Mouse (Mus musculus) stomach, embryonic 15.5 days (tissue): ENCODE data around the gene Pigo. TPM values are rescaled to one million over a fixed set of nuclear protein-coding genes. Genes with fewer than 3 reads are reported as not detected.
"Not testable (repeated sequence)": the region's sequence is repeated elsewhere in the genome, so short reads cannot be mapped to it uniquely, and the experiment has no call there.

Source experiments
- ATAC-seq: fragments of 200-750 bp; cut with Nextera tagmentation; 2 replicates; pipeline ENCODE4 v1.8.0; 2017; ENCODE audit warnings: low read depth, moderate number of reproducible peaks, moderate TSS enrichment; ENCODE audit not compliant: insufficient read depth, low FRiP score
- H3K27ac ChIP-seq: fragments of 300-500 bp; sonication (generic); 2 replicates; pipeline ENCODE4 v1.5.1; 2015; ENCODE audit warnings: mild to moderate bottlenecking, inconsistent platforms
- H3K27me3 ChIP-seq: fragments of 300-500 bp; sonication (generic); replicated peaks from 2 replicates; pipeline ENCODE4 v1.6.1; 2015; ENCODE audit warnings: inconsistent platforms
- H3K36me3 ChIP-seq: fragments of 300-500 bp; sonication (generic); 2 replicates; pipeline ENCODE4 v1.6.1; 2015; ENCODE audit warnings: inconsistent platforms
- H3K4me1 ChIP-seq: fragments of 300-500 bp; sonication (generic); 2 replicates; pipeline ENCODE4 v1.6.1; 2015; ENCODE audit warnings: inconsistent platforms
- H3K4me2 ChIP-seq: fragments of 300-500 bp; sonication (generic); 2 replicates; pipeline ENCODE4 v1.6.1; 2015; ENCODE audit warnings: mild to moderate bottlenecking, inconsistent platforms
- H3K4me3 ChIP-seq: fragments of 300-500 bp; sonication (generic); replicated peaks from 2 replicates; pipeline ENCODE4 v1.5.1; 2015; ENCODE audit warnings: inconsistent platforms
- H3K9ac ChIP-seq: fragments of 300-500 bp; sonication (generic); 2 replicates; pipeline ENCODE4 v1.6.1; 2015; ENCODE audit warnings: inconsistent platforms
- H3K9me3 ChIP-seq: fragments of 300-500 bp; sonication (generic); 2 replicates; pipeline ENCODE4 v1.6.1; 2016; ENCODE audit warnings: inconsistent platforms
- WGBS: fragments of 180-500 bp; shearing (Covaris S2); methylation state at CpG from one replicate; pipeline ENCODE4 v1.1.7; 2015; 5-methylcytosine and 5-hydroxymethylcytosine counted together
- polyA plus RNA-seq: library from polyadenylated mRNA; unstranded; fragments of >200 nt; fragmentation: Nextera tagmentation; extraction: Ambion mirVana; gene quantifications from 2 replicates; pipeline ENCODE4 v1.2.1, GENCODE M21; 2015

The Pigo gene
- polyA plus RNA-seq, 1 experiment from 2014 or later, result 21.7 TPM

GRCm38 (mm10) chr4:43019176-43019575 is 6.4 kb downstream of the Pigo start:
- H3K9me3 ChIP-seq, result no peaks in the 10 kb centered on the region
- no peak overlapping the region for H3K4me3 ChIP-seq
- H3K27me3 ChIP-seq, result no peaks in the 10 kb centered on the region
- no peak overlapping the region for H3K4me2 ChIP-seq
- no peak overlapping the region for H3K27ac ChIP-seq
- 89% methylated on average over 10 of the region's 10 CpGs for WGBS
- no peaks in the 10 kb centered on the region for H3K4me1 ChIP-seq
- ATAC-seq, result no peak
- peaks cover 27% of the 10 kb centered on the region for H3K36me3 ChIP-seq
- no peak overlapping the region for H3K9ac ChIP-seq

DNA sequence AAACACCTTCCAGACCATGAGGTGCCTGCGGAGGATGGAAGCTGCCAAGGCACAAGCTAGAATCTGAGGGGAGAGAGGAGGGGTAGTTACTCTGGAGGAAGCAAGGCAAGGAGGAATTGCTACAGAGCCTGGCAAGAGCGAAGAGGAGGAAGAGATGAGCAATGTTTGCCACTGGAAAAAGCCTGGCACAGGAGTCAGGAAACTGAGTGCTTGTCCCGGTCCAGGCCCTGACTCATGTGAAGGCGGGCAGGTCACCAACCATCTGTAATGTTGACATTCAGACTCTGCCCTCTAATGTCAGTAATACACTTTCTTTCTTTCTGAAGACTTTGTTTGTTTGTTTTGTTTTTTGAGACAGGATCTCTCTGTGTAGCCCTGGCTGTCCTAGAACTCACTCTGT is 7.5 kb downstream of the Pigo start:
- Histone ChIP-seq H3K27ac (no peak overlapping the region), H3K4me3 (no peak overlapping the region), H3K9me3 (no peaks in the 10 kb centered on the region), H3K9ac (no peak overlapping the region), H3K4me2 (no peak overlapping the region), H3K4me1 (no peaks in the 10 kb centered on the region), H3K27me3 (no peaks in the 10 kb centered on the region), H3K36me3 (peaks cover 27% of the 10 kb centered on the region)
- no peak for ATAC-seq
- whole genome bisulfite sequencing, result 92% methylated on average over 4 of the region's 4 CpGs

- H3K27me3 ChIP-seq, result no peaks in the 10 kb centered on the region
- H3K4me1 ChIP-seq, result peaks cover 12% of the 10 kb centered on the region; the same call in 1 of the 2 replicates
- no peak overlapping the region for H3K9ac ChIP-seq
- ATAC-seq, result no peak
- no peaks in the 10 kb centered on the region for H3K9me3 ChIP-seq
- H3K4me3 ChIP-seq, result no peak overlapping the region
- H3K27ac ChIP-seq, result no peak overlapping the region
- 94% methylated on average over 1 of the region's 1 CpGs for WGBS
- H3K4me2 ChIP-seq, result no peak overlapping the region
- no peaks in the 10 kb centered on the region for H3K36me3 ChIP-seq
These were observed 13.5 kb downstream of the Pigo start for GRCm38 (mm10) chr4:43012091-43012490.

DNA sequence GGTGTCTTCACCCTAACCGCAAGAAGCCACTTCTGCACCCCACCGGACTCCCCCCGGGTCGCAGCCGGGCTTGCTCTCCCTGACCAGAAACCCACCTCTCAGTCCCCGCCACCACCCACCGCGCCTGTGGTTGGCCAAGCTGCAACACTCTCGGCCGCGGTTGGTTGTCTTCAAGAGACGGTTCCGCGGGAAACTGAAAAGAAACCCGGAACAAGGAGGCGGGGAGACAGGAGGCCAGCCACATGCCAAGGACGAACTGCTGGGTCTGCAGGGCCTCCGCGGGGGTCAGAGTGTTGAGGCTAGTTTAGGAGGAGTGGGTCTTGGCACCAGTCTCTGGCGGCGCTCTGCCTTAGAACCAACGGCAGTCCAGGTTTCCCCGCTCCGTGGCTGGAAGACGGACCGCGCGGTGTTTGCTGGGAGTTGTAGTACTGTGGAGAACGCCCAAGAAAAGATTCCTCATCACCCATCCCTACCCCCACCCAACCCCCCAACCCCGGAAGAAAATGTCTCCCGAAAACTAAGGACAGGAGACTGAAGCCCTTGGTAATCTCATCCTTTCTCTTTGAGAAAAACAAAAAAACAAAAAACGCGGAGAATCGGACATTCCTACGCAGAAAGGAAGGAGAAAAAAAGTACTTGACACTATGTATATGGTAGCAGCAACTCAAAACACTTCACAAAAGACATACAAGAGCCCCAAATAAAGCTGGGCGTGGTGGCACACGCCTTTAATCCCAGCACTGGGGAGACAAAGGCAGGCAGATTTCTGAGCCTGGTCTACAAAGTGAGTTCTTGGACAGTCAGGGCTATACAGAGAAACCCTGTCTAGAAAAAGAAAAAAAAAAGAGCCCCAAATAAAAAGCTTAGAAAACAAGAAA is 15.2 kb downstream of the Pigo start, which contains the start of gene Fancg:
Gene Fancg (minus strand): TSS at position 346 of the 878 bp plus-strand sequence.
- Histone ChIP-seq H3K9ac (peak within 1 kb of the TSS; percentile 57), H3K27ac (no peak within 1 kb of the TSS), H3K36me3 (no peaks in the 10 kb centered on the region), H3K27me3 (no peaks in the 10 kb centered on the region), H3K9me3 (no peaks in the 10 kb centered on the region), H3K4me2 (peak within 1 kb of the TSS; percentile 69), H3K4me1 (peaks cover 12% of the 10 kb centered on the region; the same call in 1 of the 2 replicates), H3K4me3 (peak within 1 kb of the TSS; percentile 89)
- WGBS, result 1% methylated on average over 37 of the region's 37 CpGs
- ATAC-seq, result peak; percentile 89

GRCm38 (mm10) chr4:43005765-43006164 is 19.9 kb downstream of the Pigo start:
- Histone ChIP-seq H3K9me3 (no peaks in the 10 kb centered on the region), H3K4me1 (peaks cover 12% of the 10 kb centered on the region; the same call in 1 of the 2 replicates), H3K4me3 (no peak overlapping the region), H3K27ac (no peak overlapping the region), H3K36me3 (no peaks in the 10 kb centered on the region), H3K4me2 (no peak overlapping the region), H3K9ac (no peak overlapping the region), H3K27me3 (no peaks in the 10 kb centered on the region)
- ATAC-seq, result no peak
- 58% methylated on average over 2 of the region's 2 CpGs for WGBS

DNA sequence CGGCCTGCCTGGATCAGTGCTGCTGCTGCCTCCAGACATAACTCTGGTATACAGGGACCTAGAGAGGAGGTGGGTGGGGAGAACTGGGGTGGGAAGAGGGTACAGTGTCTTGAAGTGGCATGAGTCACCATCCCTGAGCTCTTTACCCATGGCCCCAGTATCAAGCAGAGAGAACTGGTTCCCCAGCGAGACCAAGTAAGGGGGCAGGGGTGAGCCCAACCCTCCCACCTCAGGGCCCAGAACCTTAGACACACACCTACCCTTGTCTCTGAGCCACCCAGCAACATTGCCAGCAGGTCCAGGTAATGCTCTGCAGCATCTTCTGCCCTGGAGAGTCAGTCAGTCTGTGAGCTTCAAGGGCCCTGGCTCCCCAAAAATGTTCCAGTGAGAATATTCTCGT is 20.7 kb downstream of the Pigo start:
- ATAC-seq, result no peak
- Histone ChIP-seq H3K4me1 (peaks cover 12% of the 10 kb centered on the region; the same call in 1 of the 2 replicates), H3K4me2 (no peak overlapping the region), H3K27me3 (no peaks in the 10 kb centered on the region), H3K27ac (no peak overlapping the region), H3K9ac (no peak overlapping the region), H3K4me3 (no peak overlapping the region), H3K9me3 (no peaks in the 10 kb centered on the region), H3K36me3 (no peaks in the 10 kb centered on the region)
- WGBS, result 91% methylated on average over 3 of the region's 3 CpGs

GRCm38 (mm10) chr4:43002756-43003439 is 22.7 kb downstream of the Pigo start:
- Histone ChIP-seq H3K36me3 (no peaks in the 10 kb centered on the region), H3K9me3 (no peaks in the 10 kb centered on the region), H3K9ac (no peak overlapping the region), H3K27ac (no peak overlapping the region), H3K4me2 (no peak overlapping the region), H3K27me3 (no peaks in the 10 kb centered on the region), H3K4me1 (peaks cover 7% of the 10 kb centered on the region), H3K4me3 (no peak overlapping the region)
- no peak for ATAC-seq
- WGBS, result 79% methylated on average over 12 of the region's 12 CpGs

DNA sequence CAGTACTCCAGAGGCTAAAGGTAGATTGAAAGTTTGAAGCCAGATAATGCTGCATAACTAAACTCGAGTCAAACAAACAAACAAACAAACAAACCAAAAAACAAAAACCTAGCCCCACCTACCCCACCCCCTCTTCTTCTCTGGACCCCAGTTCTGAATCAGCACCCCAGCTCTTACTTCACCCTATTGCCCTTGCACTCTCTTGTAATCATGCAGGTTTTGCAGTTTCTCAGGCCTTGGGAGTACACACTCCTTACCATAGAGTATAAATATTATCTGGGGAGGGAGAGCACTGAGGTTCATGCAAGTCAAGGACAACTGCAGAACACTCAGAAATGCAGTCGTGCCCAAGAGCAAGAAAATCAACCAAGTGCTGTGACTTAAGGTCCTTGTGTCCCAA is 24.3 kb downstream of the Pigo start:
- ATAC-seq, result no peak
- no peak overlapping the region for H3K9ac ChIP-seq
- no peak overlapping the region for H3K4me3 ChIP-seq
- H3K4me1 ChIP-seq, result peaks cover 9% of the 10 kb centered on the region
- H3K27me3 ChIP-seq, result no peaks in the 10 kb centered on the region
- no peak overlapping the region for H3K27ac ChIP-seq
- no peaks in the 10 kb centered on the region for H3K9me3 ChIP-seq
- H3K36me3 ChIP-seq, result no peaks in the 10 kb centered on the region
- 87% methylated on average over 2 of the region's 2 CpGs for WGBS
- no peak overlapping the region for H3K4me2 ChIP-seq

- ATAC-seq, result peak; percentile 98
- WGBS, result under 1% methylated on average over 51 of the region's 56 CpGs
- not testable (repeated sequence) for H3K9me3 ChIP-seq, H3K27me3 ChIP-seq, H3K36me3 ChIP-seq, H3K4me1 ChIP-seq
- peak within 1 kb of the TSS; percentile 67 for H3K4me3 ChIP-seq
- H3K27ac ChIP-seq, result peak within 1 kb of the TSS; percentile 99
- H3K4me2 ChIP-seq, result peak within 1 kb of the TSS; percentile 60
- peak within 1 kb of the TSS; percentile 97 for H3K9ac ChIP-seq
These were observed 25.3 kb downstream of the Pigo start, which contains the start of gene Vcp for GRCm38 (mm10) chr4:43000141-43000986. Gene Vcp (minus strand): TSS chr4:43000507.

DNA sequence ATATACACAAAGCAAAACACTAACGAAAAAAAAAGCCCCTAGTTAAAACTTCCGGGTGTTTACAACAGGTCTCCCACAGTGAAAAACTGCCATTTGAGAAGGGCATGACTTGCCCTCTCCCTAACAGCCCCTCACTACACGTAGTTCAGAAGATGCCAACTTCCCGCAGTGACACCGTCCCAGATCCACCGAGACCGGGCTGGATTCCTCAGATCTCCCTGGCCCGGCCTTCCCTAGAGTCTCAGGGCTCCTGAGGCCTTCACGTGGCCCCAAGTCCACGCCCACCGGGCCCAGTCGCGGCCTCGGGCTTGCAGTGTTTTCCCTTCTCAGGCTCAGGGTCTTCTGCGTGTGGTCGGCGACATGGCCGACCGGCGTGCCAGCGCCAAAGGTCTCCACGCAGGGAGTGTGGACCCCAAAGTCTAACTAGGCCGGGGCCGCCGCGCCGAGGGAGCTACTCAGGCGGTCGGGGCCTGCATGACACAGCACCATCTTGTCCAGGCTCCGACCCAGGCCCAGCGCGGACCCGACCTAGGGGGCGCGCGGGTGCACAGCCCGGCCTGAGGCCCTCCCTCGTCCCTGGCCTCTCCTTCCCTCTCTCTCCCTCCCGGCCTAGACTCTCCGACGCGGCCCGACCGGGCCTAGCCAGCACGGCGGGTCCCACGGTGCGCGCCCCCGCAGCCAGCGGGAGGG is 26.0 kb downstream of the Pigo start:
- peak overlapping the region; percentile 97 for H3K9ac ChIP-seq
- peaks cover 6% of the 10 kb centered on the region; the same call in 1 of the 2 replicates for H3K36me3 ChIP-seq
- peak overlapping the region; percentile 67 for H3K4me3 ChIP-seq
- H3K4me1 ChIP-seq, result peaks cover 9% of the 10 kb centered on the region
- peak overlapping the region; percentile 99 for H3K27ac ChIP-seq
- peak overlapping the region; percentile 60 for H3K4me2 ChIP-seq
- H3K9me3 ChIP-seq, result no peaks in the 10 kb centered on the region
- WGBS, result under 1% methylated on average over 51 of the region's 51 CpGs
- peak; percentile 70 for ATAC-seq
- no peaks in the 10 kb centered on the region for H3K27me3 ChIP-seq

DNA sequence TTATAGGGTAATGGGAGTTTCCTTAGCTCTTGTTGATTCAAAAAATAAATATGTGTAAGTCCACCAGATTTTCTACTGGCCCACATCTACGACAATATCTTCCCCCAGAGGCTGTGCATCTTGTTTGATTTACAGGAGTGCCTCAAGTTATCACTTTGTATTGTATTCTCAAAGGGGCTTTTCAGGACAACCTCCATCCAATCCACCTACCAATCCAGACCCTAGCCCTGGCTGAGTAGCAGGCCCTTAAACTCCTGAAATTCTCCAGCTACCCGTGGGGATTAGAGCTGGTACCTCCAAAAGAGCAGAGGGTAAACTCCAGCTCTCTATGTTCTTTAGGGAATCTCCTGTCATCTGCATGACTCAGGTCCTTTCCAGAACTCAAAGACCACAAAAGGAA is 27.6 kb downstream of the Pigo start:
- Histone ChIP-seq H3K9me3 (no peaks in the 10 kb centered on the region), H3K4me1 (peaks cover 9% of the 10 kb centered on the region), H3K36me3 (peaks cover 16% of the 10 kb centered on the region), H3K9ac (no peak overlapping the region), H3K4me3 (peak overlapping the region; percentile 67), H3K27ac (no peak overlapping the region), H3K4me2 (peak overlapping the region; percentile 60), H3K27me3 (no peaks in the 10 kb centered on the region)
- ATAC-seq, result no peak
- 46% methylated on average over 2 of the region's 2 CpGs for WGBS
